In the genomic region with DNA sequence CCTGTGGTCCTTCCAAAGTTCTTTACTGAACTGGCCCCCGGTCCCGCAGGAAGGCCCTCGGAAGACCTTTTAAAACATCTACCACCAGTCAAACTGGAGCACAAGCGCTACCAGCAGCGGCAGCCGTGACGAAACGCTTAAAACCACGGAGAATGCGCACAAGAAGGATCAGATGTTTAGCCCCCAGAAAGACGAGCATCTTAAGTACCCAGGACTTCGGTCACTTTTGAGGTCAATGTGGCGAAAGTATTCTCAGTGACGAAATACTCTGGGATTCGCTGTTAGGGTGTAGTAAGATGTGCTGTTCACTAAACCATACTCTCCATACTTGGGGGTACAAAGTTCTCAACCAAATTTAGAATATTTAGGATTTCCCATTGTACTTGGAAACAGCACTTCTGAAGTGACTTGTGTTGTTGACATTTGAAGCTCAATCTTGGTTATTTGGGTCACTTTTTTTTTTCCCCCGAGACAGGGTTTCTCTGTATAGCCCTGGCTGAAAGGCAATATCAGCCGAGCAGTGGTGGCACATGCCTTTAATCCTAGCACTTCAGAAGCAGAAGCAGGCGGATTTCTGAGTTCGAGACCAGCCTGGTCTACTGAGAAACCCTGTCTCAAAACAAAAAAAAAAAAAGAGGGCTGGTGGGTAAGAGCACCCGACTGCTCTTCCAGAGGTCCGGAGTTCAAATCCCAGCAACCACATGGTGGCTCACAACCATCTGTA, we compare ENCODE assay signal across 8 mouse cellular contexts. TPM values are rescaled to one million over a fixed set of nuclear protein-coding genes. Genes with fewer than 3 reads are reported as not detected.
DNase-seq lines count a peak whose midpoint lies in the region; ATAC-seq and TF ChIP-seq lines count a peak whose summit lies in the region.

No protein-coding gene starts in this region.

- 16% methylated on average over 21 of the region's 21 CpGs for WGBS in kidney, embryonic 15.5 days
- WGBS in hindbrain, postnatal 0 days = 18% methylated on average over 21 of the region's 21 CpGs
- 17% methylated on average over 21 of the region's 21 CpGs for WGBS in midbrain, embryonic 15.5 days

- no peaks in the 10 kb centered on the region for H3K27me3 ChIP-seq in kidney, embryonic 15.5 days
- no peaks in the 10 kb centered on the region for H3K27me3 ChIP-seq in hindbrain, postnatal 0 days (ENCODE audit: insufficient read depth, low read length)
- no peaks in the 10 kb centered on the region for H3K27me3 ChIP-seq in midbrain, embryonic 15.5 days (replicated peaks)

- no peaks in the 10 kb centered on the region for H3K9me3 ChIP-seq in kidney, embryonic 15.5 days (replicated peaks)
- H3K9me3 ChIP-seq in hindbrain, postnatal 0 days (ENCODE audit: low read length) = no peaks in the 10 kb centered on the region
- no peaks in the 10 kb centered on the region for H3K9me3 ChIP-seq in midbrain, embryonic 15.5 days

- peak overlapping the region; percentile 76 for H3K9ac ChIP-seq in kidney, embryonic 15.5 days
- H3K9ac ChIP-seq in hindbrain, postnatal 0 days (replicated peaks; ENCODE audit: low read length) = peak overlapping the region; percentile 88
- peak overlapping the region; percentile 94 for H3K9ac ChIP-seq in midbrain, embryonic 15.5 days

- H3K36me3 ChIP-seq in kidney, embryonic 15.5 days = no peaks in the 10 kb centered on the region
- H3K36me3 ChIP-seq in hindbrain, postnatal 0 days (ENCODE audit: insufficient read depth, low read length) = no peaks in the 10 kb centered on the region
- H3K36me3 ChIP-seq in midbrain, embryonic 15.5 days (replicated peaks) = no peaks in the 10 kb centered on the region

- peak overlapping the region; percentile 88 for H3K27ac ChIP-seq in kidney, embryonic 15.5 days
- H3K27ac ChIP-seq in hindbrain, postnatal 0 days = peak overlapping the region; percentile 83
- H3K27ac ChIP-seq in midbrain, embryonic 15.5 days = peak overlapping the region; percentile 77

- H3K4me1 ChIP-seq in kidney, embryonic 15.5 days = peaks cover 13% of the 10 kb centered on the region; the same call in 1 of the 2 replicates
- H3K4me1 ChIP-seq in hindbrain, postnatal 0 days (ENCODE audit: insufficient read depth, low read length) = no peaks in the 10 kb centered on the region; the same call in 1 of the 2 replicates
- peaks cover 9% of the 10 kb centered on the region for H3K4me1 ChIP-seq in midbrain, embryonic 15.5 days

- TF ChIP-seq CTCF in hindbrain, postnatal 0 days (IDR thresholded peaks at IDR 0.05; ENCODE audit: low read depth) = no peak

- peak overlapping the region; percentile 69 for H3K4me3 ChIP-seq in kidney, embryonic 15.5 days (replicated peaks)
- H3K4me3 ChIP-seq in hindbrain, postnatal 0 days (ENCODE audit: low read length) = peak overlapping the region; percentile 99
- H3K4me3 ChIP-seq in midbrain, embryonic 15.5 days = peak overlapping the region; percentile 81

- peak overlapping the region; percentile 74 for H3K4me2 ChIP-seq in kidney, embryonic 15.5 days
- peak overlapping the region; percentile 74 for H3K4me2 ChIP-seq in hindbrain, postnatal 0 days (ENCODE audit: low read depth, low read length)
- peak overlapping the region; percentile 62 for H3K4me2 ChIP-seq in midbrain, embryonic 15.5 days

- 0 out of 2 replicates have a peak, but pooled peaks have one; percentile 4 for ATAC-seq in kidney, embryonic 15.5 days (replicated peaks; ENCODE audit: low FRiP score)
- ATAC-seq in hindbrain, postnatal 0 days = peak; percentile 22; the same call in 1 of the 2 replicates
- no peak; the same call in 1 of the 2 replicates for ATAC-seq in midbrain, embryonic 15.5 days (replicated peaks)

- no peak for DNase-seq in kidney, postnatal 4 days
- DNase-seq in c-Kit-negative CD71-positive TER-119-positive erythroid progenitor cells, embryonic 14.5 days (ENCODE audit: low read depth, low spot score) = peak; percentile 20
- no peak for DNase-seq in hindbrain, postnatal 0 days (ENCODE audit: low spot score)
- DNase-seq in layer of hippocampus, adult 8-10 months (ENCODE audit: low spot score in 2 of 2) = no peak
- no peak for DNase-seq in Muller cell, postnatal 12 days (ENCODE audit: inconsistent ontology term)
- no peak for DNase-seq in adrenal gland, adult 18-20 months (ENCODE audit: low spot score in 2 of 2)

RNA-seq across cellular contexts. Expression of a gene that starts 6.3 kb away (rescaled TPM):
- polyA plus RNA-seq in kidney, embryonic 15.5 days (2015; fragmentation: Nextera tagmentation; extraction: Ambion mirVana) = 18.0 and 18.3 TPM in 2 replicates
- 7.8 and 9.6 TPM in 2 replicates for total RNA-seq in hindbrain, postnatal 0 days (2014; rRNA removed)
- polyA plus RNA-seq in hindbrain, postnatal 0 days (2015; fragmentation: Nextera tagmentation; extraction: Ambion mirVana) = 9.0 and 9.3 TPM in 2 replicates
- 13.6 and 14.5 TPM in 2 replicates for polyA plus RNA-seq in midbrain, embryonic 15.5 days (2015; fragmentation: Nextera tagmentation; extraction: Ambion mirVana)
- total RNA-seq in layer of hippocampus, adult 8-10 months (2022) = 10 to 100 TPM; 20.3 to 33.2 (median 26.2) TPM
- total RNA-seq in adrenal gland, adult 18-20 months (2021) = 10 to 100 TPM; 12.8 to 15.6 TPM

RNA-seq across cellular contexts. Expression of a gene that starts 12.9 kb away (rescaled TPM):
- polyA plus RNA-seq in kidney, embryonic 15.5 days (2015; fragmentation: Nextera tagmentation; extraction: Ambion mirVana) = 1.9 and 2.2 TPM in 2 replicates
- total RNA-seq in hindbrain, postnatal 0 days (2014; rRNA removed) = 21.3 and 26.5 TPM in 2 replicates
- 4.0 and 5.1 TPM in 2 replicates for polyA plus RNA-seq in hindbrain, postnatal 0 days (2015; fragmentation: Nextera tagmentation; extraction: Ambion mirVana)
- polyA plus RNA-seq in midbrain, embryonic 15.5 days (2015; fragmentation: Nextera tagmentation; extraction: Ambion mirVana) = 3.3 and 3.4 TPM in 2 replicates
- 10 to 100 TPM; 18.2 to 23.0 (median 22.2) TPM for total RNA-seq in layer of hippocampus, adult 8-10 months (2022)
- 10 to 100 TPM; 14.2 to 17.2 TPM for total RNA-seq in adrenal gland, adult 18-20 months (2021)

RNA-seq across cellular contexts. Expression of a gene that starts 18.7 kb away (rescaled TPM):
- 4.0 and 4.7 TPM in 2 replicates for polyA plus RNA-seq in kidney, embryonic 15.5 days (2015; fragmentation: Nextera tagmentation; extraction: Ambion mirVana)
- total RNA-seq in hindbrain, postnatal 0 days (2014; rRNA removed) = 28.4 and 37.1 TPM in 2 replicates
- polyA plus RNA-seq in hindbrain, postnatal 0 days (2015; fragmentation: Nextera tagmentation; extraction: Ambion mirVana) = 4.3 and 4.6 TPM in 2 replicates
- 4.1 and 4.8 TPM in 2 replicates for polyA plus RNA-seq in midbrain, embryonic 15.5 days (2015; fragmentation: Nextera tagmentation; extraction: Ambion mirVana)
- total RNA-seq in layer of hippocampus, adult 8-10 months (2022) = 100 to 1,000 TPM; 117 to 125 (median 121) TPM
- 10 to 100 TPM; 53.1 to 59.3 TPM for total RNA-seq in adrenal gland, adult 18-20 months (2021)

RNA-seq across cellular contexts. Expression of a gene that starts 18.8 kb away (rescaled TPM):
- 0.14 and 0.75 TPM in 2 replicates for polyA plus RNA-seq in kidney, embryonic 15.5 days (2015; fragmentation: Nextera tagmentation; extraction: Ambion mirVana)
- 3.0 and 6.8 TPM in 2 replicates for total RNA-seq in hindbrain, postnatal 0 days (2014; rRNA removed)
- 1.3 and 1.9 TPM in 2 replicates for polyA plus RNA-seq in hindbrain, postnatal 0 days (2015; fragmentation: Nextera tagmentation; extraction: Ambion mirVana)
- not detected in 2 replicates for polyA plus RNA-seq in midbrain, embryonic 15.5 days (2015; fragmentation: Nextera tagmentation; extraction: Ambion mirVana)
- 10 to 100 TPM in 1 of 4 experiments, not detected in 3; 25.6 TPM for total RNA-seq in layer of hippocampus, adult 8-10 months (2022)
- 1 to 10 TPM; 1.2 to 3.9 TPM for total RNA-seq in adrenal gland, adult 18-20 months (2021)

RNA-seq across cellular contexts. Expression of a gene that starts 27.8 kb away (rescaled TPM):
- 144 and 157 TPM in 2 replicates for polyA plus RNA-seq in kidney, embryonic 15.5 days (2015; fragmentation: Nextera tagmentation; extraction: Ambion mirVana)
- total RNA-seq in hindbrain, postnatal 0 days (2014; rRNA removed) = 88.1 and 109 TPM in 2 replicates
- 145 and 154 TPM in 2 replicates for polyA plus RNA-seq in hindbrain, postnatal 0 days (2015; fragmentation: Nextera tagmentation; extraction: Ambion mirVana)
- 183 and 192 TPM in 2 replicates for polyA plus RNA-seq in midbrain, embryonic 15.5 days (2015; fragmentation: Nextera tagmentation; extraction: Ambion mirVana)
- total RNA-seq in layer of hippocampus, adult 8-10 months (2022) = 100 to 1,000 TPM; 260 to 320 (median 270) TPM
- total RNA-seq in adrenal gland, adult 18-20 months (2021) = 100 to 1,000 TPM; 137 to 177 TPM
